Mouse (Mus musculus): Measurements from ENCODE around the gene Kcnip3.
A peak's percentile ranks its signal among the peaks of the same experiment; 100 is the strongest.

Gene Kcnip3

GRCm38 (mm10) chr2:127518273-127518672 is 3.6 kb downstream of the Kcnip3 start:
- DNase-seq (ENCODE audit: low read depth, low spot score) = no peak

GRCm38 (mm10) chr2:127517081-127517480 is 4.8 kb downstream of the Kcnip3 start:
- no peak for DNase-seq (ENCODE audit: low read depth, low spot score)

- no peak for DNase-seq (ENCODE audit: low read depth, low spot score)
Observed at GRCm38 (mm10) chr2:127514380-127515124, 7.3 kb downstream of the Kcnip3 start.

- DNase-seq (ENCODE audit: low read depth, low spot score) = no peak
Observed at GRCm38 (mm10) chr2:127513244-127513643, 8.7 kb downstream of the Kcnip3 start.

GRCm38 (mm10) chr2:127511426-127511825 is 10.5 kb downstream of the Kcnip3 start:
- DNase-seq (ENCODE audit: low read depth, low spot score) = no peak

GRCm38 (mm10) chr2:127507967-127508660 is 13.8 kb downstream of the Kcnip3 start:
- no peak for DNase-seq (ENCODE audit: low read depth, low spot score)

- peak; percentile 80 for DNase-seq (ENCODE audit: low read depth, low spot score)
Observed at GRCm38 (mm10) chr2:127507077-127507774, 14.7 kb downstream of the Kcnip3 start.

- no peak for DNase-seq (ENCODE audit: low read depth, low spot score)
Observed at GRCm38 (mm10) chr2:127506131-127506632, 15.7 kb downstream of the Kcnip3 start.

GRCm38 (mm10) chr2:127505196-127505595 is 16.7 kb downstream of the Kcnip3 start:
- no peak for DNase-seq (ENCODE audit: low read depth, low spot score)

GRCm38 (mm10) chr2:127503751-127504549 is 17.9 kb downstream of the Kcnip3 start:
- no peak for DNase-seq (ENCODE audit: low read depth, low spot score)

GRCm38 (mm10) chr2:127501061-127501460 is 20.8 kb downstream of the Kcnip3 start:
- DNase-seq (ENCODE audit: low read depth, low spot score) = peak; percentile 75

- no peak for DNase-seq (ENCODE audit: low read depth, low spot score)
Observed at GRCm38 (mm10) chr2:127498750-127499149, 23.1 kb downstream of the Kcnip3 start.

- DNase-seq (ENCODE audit: low read depth, low spot score) = no peak
Observed at GRCm38 (mm10) chr2:127496321-127496720, 25.6 kb downstream of the Kcnip3 start.

GRCm38 (mm10) chr2:127484476-127485170 is 37.3 kb downstream of the Kcnip3 start:
- peak; percentile 82 for DNase-seq (ENCODE audit: low read depth, low spot score)

- peak; percentile 64 for DNase-seq (ENCODE audit: low read depth, low spot score)
Observed at GRCm38 (mm10) chr2:127483001-127483400, 38.9 kb downstream of the Kcnip3 start.

- DNase-seq (ENCODE audit: low read depth, low spot score) = peak; percentile 87
Observed at GRCm38 (mm10) chr2:127482533-127482911, 39.4 kb downstream of the Kcnip3 start.

- DNase-seq (ENCODE audit: low read depth, low spot score) = peak; percentile 67
Observed at GRCm38 (mm10) chr2:127481841-127482532, 39.9 kb downstream of the Kcnip3 start.

- DNase-seq (ENCODE audit: low read depth, low spot score) = no peak
Observed at GRCm38 (mm10) chr2:127479763-127480162, 42.1 kb downstream of the Kcnip3 start.

- no peak for DNase-seq (ENCODE audit: low read depth, low spot score)
Observed at GRCm38 (mm10) chr2:127479210-127479609, 42.7 kb downstream of the Kcnip3 start.

- no peak for DNase-seq (ENCODE audit: low read depth, low spot score)
Observed at GRCm38 (mm10) chr2:127472279-127472678, 49.6 kb downstream of the Kcnip3 start.
